Mouse (Mus musculus): ENCODE data around the gene Traf7. TPM values are rescaled to one million over a fixed set of nuclear protein-coding genes. Genes with fewer than 3 reads are reported as not detected.

Gene Traf7
- polyA plus RNA-seq, 1 experiment, result 239 TPM

DNA sequence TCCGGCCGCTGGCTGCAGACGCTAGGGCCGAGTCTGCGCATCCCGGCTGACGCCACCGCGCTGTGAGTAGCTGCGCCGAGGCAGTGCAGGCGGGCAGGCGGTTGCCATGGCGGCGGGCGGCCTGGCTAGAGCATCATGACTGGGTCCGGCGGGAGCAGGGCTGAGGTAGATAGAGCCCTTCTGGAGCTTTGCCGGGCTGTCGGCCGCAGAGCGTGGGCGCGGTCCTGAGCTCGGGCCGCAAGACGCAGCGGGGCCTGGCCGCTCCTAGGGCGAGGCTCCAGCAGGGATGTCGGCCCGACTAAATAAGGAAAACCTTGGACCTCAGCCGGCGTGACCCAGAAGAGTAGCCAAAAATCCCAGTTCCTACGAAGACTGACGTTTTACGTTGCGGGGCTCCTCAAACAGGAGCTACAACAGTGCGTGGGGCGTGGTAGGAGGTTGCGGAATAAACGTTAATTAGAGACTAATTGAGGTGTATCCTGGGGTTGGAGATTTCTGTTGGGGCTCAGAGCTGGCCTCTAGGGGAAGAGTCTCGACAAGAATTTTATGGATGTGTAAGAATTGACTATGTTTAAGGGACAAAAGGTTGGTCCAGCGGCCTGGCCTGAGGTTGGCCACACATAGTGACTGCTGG lies 22.8 kb upstream of the Traf7 start:
- no peak for TF ChIP-seq GATA1 (IDR thresholded peaks at IDR 0.05; ENCODE audit: low read length)

DNA sequence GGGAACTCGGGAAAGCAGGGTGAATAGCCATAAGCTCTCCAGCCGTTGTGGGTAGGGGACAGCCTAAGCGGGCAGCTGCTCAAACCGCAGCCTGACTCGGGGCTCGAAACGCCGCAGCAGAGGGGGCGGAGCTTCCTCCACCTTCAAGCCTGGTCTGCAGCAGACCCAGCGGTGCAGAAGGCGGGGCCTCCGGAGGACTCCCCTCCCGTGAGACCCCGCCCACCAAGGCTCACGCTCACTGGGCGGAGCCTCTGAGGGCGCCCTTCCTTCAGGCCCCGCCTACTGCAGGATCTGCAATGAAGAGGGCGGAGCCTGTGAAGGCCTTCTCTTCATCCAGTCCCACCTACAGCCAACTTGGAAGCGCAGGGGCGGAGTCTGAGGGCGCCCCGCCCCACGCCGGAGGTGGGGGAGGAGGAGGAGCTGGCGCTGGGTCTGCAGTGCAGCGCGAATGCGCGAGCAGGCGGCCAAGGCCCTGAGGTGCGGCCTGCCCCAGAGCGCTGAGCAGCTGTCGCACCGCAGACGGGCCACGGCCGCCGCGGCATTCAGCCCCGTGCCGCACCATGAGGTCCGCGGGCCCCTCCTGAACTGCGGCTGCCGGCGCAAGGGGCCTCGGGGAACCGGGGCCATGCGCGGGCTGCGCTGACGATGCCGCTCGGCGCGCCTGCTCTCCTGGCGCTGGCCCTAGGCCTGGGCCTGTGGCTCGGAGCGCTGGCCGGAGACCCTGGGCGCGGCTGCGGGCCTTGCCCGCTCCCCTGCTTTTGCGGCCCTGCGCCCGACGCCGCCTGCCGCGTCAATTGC lies 22.1 kb upstream of the Traf7 start, which contains the start of gene Pkd1:
Pkd1 (plus strand) TSS at position 217 of the 798 bp plus-strand sequence.
- no peak for TF ChIP-seq GATA1 (IDR thresholded peaks at IDR 0.05; ENCODE audit: low read length)

DNA sequence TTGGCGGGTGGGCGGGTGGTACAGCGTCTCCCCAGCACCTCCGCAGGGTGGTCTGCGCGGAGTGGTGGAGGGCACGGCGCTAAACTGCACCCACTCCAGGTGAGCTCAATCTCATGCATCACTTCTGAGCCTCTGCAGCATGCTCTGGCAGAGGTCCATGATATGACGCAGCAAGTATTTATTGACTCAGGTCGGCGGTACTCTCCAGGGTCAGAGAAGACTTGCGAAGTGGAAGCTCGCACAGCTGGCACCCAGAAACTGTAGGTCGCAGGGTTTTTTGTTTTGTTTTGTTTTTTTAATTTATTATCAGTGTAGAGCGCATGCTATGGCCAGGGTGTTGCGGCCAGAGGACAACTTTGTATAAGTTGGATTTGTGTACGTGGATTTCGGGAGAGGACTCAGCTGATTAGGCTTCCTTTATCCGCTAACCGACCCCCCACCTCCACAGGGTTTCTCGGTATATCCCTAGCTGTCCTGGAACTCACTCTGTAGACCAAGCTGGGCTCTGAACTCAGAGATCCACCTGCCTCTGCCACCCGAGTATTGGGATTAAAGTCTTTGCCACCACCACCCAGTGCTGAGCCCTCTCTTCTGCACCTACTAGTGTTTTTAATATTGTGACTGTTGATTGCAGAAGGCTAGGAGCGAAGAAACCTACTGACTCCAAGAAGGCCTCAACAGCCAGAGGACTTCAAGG lies 21.3 kb upstream of the Traf7 start:
- TF ChIP-seq GATA1 (IDR thresholded peaks at IDR 0.05; ENCODE audit: low read length), result no peak

DNA sequence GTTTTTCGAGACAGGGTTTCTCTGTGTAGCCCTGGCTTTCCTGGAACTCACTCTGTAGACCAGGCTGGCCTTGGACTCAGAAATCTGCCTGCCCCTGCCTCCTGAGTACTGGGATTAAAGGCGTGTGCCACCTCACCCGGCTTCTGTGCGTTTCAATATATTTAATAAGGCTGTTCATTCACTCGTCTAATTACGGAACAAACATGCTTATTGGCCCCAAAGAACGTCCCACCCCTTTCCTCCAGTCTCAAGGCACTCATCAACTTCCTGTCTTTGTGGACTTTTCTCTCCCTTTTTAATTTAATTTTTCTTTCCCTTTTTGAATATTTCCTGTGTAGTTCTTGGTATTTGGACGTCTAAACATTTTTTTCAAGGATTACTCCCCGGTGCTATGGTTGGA lies 20.7 kb upstream of the Traf7 start:
- TF ChIP-seq GATA1 (IDR thresholded peaks at IDR 0.05; ENCODE audit: low read length), result no peak

DNA sequence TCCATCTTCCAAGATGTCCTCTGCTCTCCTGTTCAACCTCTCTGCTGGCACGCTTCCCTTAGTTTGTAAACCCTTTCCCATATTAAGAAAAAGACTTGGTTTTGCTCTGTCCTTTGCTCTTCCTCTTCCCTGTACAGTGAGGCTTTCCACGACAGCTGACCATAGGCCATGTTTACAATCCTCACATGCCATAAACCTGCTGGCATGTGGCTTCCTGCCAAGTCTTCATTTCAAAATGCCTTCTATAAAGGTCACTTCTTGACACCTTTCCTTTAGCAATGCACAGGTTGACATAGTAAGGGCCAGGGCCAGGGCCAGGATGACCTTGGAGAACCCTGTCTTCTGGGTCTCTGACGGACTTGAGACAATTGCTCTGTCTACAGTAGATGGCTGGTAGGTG lies 18.5 kb upstream of the Traf7 start:
- TF ChIP-seq GATA1 (IDR thresholded peaks at IDR 0.05; ENCODE audit: low read length), result no peak

DNA sequence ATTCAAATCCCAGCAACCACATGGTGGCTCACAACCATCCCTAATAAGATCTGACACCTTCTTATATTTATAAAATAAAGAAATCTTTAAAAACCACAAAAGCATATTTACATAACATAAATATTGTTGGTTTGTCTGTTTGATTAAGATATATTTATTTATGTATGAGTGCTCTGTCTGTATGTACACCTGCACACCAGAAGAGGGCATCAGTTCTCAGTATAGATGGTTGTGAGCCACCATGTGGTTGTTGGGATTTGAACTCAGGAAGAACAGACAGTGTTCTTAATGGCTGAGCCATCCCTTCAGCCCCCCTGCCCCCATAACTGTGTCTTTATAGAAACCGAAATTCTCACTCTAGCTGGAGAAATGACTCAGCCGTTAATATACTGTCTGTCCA lies 17.5 kb upstream of the Traf7 start:
- TF ChIP-seq GATA1 (IDR thresholded peaks at IDR 0.05; ENCODE audit: low read length), result no peak

DNA sequence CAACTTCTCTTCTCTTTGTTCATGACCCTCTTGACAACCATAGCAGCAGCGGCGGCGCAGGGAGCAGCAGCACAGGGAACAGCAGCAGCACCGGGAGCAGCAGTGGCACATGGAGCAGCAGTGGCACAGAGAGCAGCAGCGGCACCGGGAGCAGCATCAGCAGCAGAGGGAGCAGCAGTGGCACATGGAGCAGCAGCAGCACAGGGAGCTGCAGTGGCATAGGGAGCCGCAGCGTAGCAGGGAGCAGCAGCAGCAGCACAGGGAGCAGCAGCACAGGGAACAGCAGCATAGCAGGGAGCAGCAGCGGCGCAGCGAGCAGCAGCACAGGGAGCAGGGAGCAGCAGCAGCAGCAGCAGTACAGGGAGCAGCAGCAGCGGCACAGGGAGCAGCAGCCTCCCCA lies 16.9 kb upstream of the Traf7 start:
- no peak for TF ChIP-seq GATA1 (IDR thresholded peaks at IDR 0.05; ENCODE audit: low read length)

DNA sequence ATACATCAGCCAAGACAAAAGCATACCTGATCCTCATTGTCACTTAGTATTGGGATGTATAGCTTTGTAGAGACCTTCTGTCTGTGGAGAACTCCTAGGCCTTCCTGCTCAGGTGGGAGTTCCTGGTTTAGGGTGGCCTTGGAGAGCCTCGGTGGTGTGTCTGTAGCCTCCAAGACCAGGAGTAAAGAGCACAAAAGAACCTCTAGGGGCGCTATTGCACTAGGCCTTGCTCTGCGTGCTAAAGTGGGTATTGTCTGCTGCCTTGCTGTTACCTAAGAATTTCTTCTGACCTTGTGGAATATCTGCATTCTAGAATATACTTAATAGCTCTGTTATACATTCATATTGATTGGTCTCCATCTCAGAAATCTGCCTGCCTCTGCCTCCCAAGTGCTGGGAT lies 12.6 kb upstream of the Traf7 start:
- no peak for TF ChIP-seq GATA1 (IDR thresholded peaks at IDR 0.05; ENCODE audit: low read length)

DNA sequence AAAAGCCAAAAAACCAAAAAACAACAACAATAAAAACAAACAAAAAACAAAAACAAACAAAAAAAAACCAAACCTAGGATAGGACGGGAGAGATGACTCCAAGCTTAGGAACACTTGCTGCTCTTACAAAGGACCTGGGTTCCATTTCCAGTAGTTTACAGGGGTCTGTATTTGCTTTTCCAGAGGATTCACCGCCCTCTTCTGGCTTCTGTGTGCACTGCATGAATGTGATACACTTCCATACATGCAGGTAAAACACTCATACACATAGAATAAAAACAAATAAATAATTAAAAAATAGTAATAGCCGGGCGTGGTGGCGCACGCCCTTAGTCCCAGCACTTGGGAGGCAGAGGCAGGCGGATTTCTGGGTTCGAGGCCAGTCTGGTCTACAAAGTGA lies 11.2 kb upstream of the Traf7 start:
- no peak for TF ChIP-seq GATA1 (IDR thresholded peaks at IDR 0.05; ENCODE audit: low read length)

DNA sequence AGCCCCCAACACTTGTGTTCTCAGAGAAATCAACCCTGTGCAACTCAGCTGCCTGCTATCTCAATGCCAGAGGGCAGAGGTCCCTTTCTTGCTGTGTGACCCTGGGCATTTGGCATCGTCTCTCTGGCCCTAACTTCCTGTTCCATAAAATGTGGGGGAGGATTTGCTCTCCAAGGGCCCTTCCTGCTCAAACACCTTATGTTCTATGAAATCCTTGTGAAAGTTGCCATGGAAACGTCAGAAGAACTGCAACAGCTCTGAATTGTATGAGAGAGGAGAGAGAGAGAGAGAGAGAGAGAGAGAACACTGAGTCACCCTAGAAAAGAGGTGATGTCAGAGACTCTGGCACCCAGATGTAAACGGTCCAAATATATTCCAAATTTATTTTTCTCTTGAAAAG lies 9.8 kb upstream of the Traf7 start:
- TF ChIP-seq GATA1 (IDR thresholded peaks at IDR 0.05; ENCODE audit: low read length), result no peak

DNA sequence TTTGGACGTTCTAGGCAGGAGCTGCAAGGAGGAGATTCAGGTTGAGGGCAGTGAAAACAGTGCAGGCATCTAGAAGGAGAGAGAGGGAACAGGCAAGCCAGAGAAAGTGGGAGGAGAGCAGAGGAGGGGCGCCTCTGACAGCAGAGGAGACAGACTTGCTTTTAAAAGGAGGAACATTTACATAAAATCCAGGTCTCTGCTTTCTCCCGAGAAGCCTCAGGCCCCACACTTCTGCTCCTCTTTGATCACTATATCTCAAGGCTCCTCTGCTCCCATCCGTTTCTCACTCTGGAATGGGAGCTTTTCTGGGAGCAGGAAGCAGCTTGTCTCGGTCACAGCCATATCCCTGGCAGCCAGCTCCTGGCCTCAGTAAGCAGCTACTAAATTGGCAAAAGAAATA lies 7.6 kb upstream of the Traf7 start:
- TF ChIP-seq GATA1 (IDR thresholded peaks at IDR 0.05; ENCODE audit: low read length), result no peak

DNA sequence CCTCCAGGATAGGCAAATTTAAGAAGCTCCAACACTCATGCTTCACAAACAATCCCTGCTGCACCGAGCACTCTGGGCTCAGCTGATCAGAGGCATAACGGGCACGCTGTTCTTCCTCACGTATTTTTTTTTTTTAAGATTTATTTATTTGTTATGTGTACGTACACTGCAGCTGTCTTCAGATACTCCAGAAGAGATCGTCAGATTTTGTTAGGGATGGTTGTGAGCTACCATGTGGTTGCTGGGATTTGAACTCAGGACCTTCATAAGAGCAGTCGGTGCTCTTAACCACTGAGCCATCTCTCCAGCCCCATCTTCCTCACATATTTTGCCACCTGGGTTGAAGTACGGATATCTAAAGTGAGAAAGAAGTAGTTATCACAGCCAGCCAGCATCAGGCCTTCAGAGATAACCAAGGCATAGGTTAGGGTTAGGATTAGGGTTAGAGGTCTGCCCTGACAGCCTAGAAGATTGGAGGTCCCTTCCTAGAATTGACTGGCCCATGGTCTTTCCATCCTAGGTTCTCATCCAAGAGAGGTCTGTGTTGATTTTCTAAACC lies 6.5 kb upstream of the Traf7 start, which contains the start of gene Rab26:
Rab26 (minus strand) TSS at position 51 of the 559 bp plus-strand sequence.
- no peak for TF ChIP-seq GATA1 (IDR thresholded peaks at IDR 0.05; ENCODE audit: low read length)

DNA sequence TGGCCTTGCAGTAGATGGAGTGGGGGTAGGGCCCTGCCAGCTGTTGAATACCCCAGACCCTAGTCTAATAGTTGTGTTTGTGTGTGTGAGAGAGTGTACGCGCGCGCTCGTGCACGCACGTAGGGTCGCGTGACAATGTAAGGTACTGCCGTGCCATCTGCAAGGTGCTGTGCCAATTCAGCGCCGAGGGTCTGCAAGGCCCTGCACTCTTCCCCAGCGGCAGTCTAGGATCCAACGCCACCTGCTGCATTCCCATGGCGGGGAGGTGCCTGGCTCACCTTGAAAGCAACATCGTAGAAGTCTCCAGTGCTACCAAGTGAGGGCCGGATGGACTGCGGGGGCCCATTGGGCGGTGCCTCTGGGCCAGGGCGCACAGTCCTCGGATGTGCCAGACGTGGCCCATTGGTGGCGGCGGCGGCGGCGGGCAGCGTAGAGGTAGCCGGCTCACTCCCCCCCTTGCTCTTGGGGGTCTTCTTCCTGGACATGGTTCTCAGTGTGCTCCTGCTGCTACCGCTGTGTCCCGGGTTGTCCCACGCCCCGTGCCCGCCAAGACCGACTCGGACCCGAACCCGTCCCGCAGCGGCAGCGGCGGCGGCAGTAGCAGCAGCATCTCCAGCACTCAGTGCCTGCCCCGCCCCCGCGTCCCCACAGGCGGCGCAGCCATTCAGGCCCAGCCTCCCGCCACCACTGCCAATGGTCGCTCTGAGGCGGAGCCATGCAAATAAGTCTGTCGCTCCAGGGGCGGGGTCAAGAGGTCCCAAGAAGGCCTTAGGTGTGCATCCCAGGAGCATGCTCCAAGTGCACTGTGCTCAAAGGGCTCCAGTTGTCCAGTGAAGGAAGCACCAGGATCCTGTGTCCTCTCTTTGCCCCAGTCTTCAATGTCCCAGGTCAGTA lies 5.6 kb upstream of the Traf7 start:
- TF ChIP-seq GATA1 (IDR thresholded peaks at IDR 0.05; ENCODE audit: low read length), result no peak

DNA sequence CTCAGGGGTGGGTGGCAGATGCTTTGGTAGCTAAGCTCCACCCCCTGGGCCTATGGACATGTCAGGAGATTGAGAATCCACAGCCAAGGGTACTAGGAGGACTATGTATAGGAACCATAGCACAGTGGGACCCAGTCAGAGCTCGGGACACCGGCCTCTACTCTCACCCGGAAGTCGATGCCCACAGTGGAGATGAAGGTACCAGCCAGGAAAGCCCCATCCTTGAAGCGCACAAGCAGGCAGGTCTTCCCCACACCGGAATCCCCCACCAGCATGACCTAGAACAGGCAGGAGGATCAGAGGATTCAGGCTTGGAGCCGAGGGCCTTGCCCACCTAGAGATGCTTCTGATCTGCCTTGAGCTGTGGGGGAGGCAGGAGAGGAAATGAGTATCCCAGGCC lies 4.3 kb upstream of the Traf7 start:
- no peak for TF ChIP-seq GATA1 (IDR thresholded peaks at IDR 0.05; ENCODE audit: low read length)

DNA sequence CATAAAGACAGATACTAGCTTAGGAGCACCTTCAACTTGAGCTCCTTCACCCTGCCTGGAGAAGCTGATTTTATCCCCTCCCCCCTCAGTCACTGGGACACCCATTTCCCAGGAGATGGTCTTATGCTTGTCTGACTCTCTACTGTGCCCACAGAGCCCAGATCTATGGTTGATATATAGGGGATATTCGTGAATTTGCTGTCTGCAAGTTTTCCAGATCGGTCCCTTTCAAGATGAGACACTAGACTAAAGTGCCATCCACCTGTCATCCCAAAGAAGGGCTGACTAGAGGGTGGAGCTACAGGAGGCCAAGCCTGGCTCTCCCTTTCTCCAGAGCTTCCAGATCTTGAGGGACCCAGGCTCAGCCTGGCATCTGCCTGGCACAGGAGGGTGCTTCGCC lies 3.3 kb upstream of the Traf7 start:
- no peak for TF ChIP-seq GATA1 (IDR thresholded peaks at IDR 0.05; ENCODE audit: low read length)

Data from G1E-ER4 (cell line).